8 mouse cellular contexts compared by ENCODE assay signal in genomic region chr8:94875871-94876150, GRCm38 (mm10). TPM values are rescaled to one million over a fixed set of nuclear protein-coding genes. Genes with fewer than 3 reads are reported as not detected.
DNase-seq lines count a peak whose midpoint lies in the region; ATAC-seq and TF ChIP-seq lines count a peak whose summit lies in the region.

No protein-coding gene starts in this region.

- no peak for ATAC-seq in forebrain, embryonic 15.5 days (replicated peaks)
- peak; percentile 23 for ATAC-seq in liver, embryonic 15.5 days (ENCODE audit: insufficient read depth)

- no peak for TF ChIP-seq RAD21 in CH12.LX (IDR thresholded peaks at IDR 0.05; ENCODE audit: low read depth, low read length)

- peak overlapping the region; percentile 50 for H3K9ac ChIP-seq in CH12.LX (ENCODE audit: insufficient read depth, low read depth)
- H3K9ac ChIP-seq in forebrain, embryonic 15.5 days (replicated peaks), result peak overlapping the region; percentile 58
- peak overlapping the region; percentile 89 for H3K9ac ChIP-seq in liver, embryonic 15.5 days

- peak overlapping the region; percentile 91 for H3K27ac ChIP-seq in heart, embryonic 10.5 days
- no peak overlapping the region for H3K27ac ChIP-seq in CH12.LX (ENCODE audit: insufficient read depth, low read depth)
- H3K27ac ChIP-seq in forebrain, embryonic 15.5 days (replicated peaks), result peak overlapping the region; percentile 47
- peak overlapping the region; percentile 97 for H3K27ac ChIP-seq in liver, embryonic 15.5 days (replicated peaks)

- H3K27me3 ChIP-seq in heart, embryonic 10.5 days (ENCODE audit: insufficient read depth, poor library complexity, severe bottlenecking), result peaks cover 5% of the 10 kb centered on the region; the same call in 1 of the 2 replicates
- peaks cover 17% of the 10 kb centered on the region for H3K27me3 ChIP-seq in CH12.LX (replicated peaks)
- peaks cover 9% of the 10 kb centered on the region; the same call in 1 of the 2 replicates for H3K27me3 ChIP-seq in forebrain, embryonic 15.5 days
- peaks cover 56% of the 10 kb centered on the region for H3K27me3 ChIP-seq in liver, embryonic 15.5 days

- no peak for TF ChIP-seq EP300 in CH12.LX (IDR thresholded peaks at IDR 0.05; ENCODE audit: low read length)

- H3K4me2 ChIP-seq in CH12.LX (ENCODE audit: insufficient read depth, low read depth, poor library complexity, severe bottlenecking), result peak overlapping the region; percentile 89
- H3K4me2 ChIP-seq in forebrain, embryonic 15.5 days (replicated peaks), result peak overlapping the region; percentile 96
- H3K4me2 ChIP-seq in liver, embryonic 15.5 days, result peak overlapping the region; percentile 87

- no peaks in the 10 kb centered on the region for H3K9me3 ChIP-seq in heart, embryonic 10.5 days
- H3K9me3 ChIP-seq in CH12.LX (replicated peaks; ENCODE audit: low read length), result no peaks in the 10 kb centered on the region
- H3K9me3 ChIP-seq in forebrain, embryonic 15.5 days, result no peaks in the 10 kb centered on the region
- no peaks in the 10 kb centered on the region for H3K9me3 ChIP-seq in liver, embryonic 15.5 days (replicated peaks)

- intact Hi-C loops in heart, postnatal 36 days (cut with DNase I), result loop anchor here (1.0 kb wide), 1 partner anchor 29 kb away; no protein-coding TSS in a partner anchor

- H3K4me3 ChIP-seq in heart, embryonic 10.5 days, result peak overlapping the region; percentile 88
- H3K4me3 ChIP-seq in CH12.LX (replicated peaks in 1 of 3; ENCODE audit: low read depth in 2 of 3, low read length in 2 of 3, poor library complexity in 1 of 3), result peak overlapping the region; percentile 29 to 55 (median 53)
- peak overlapping the region; percentile 62 for H3K4me3 ChIP-seq in forebrain, embryonic 15.5 days
- peak overlapping the region; percentile 80 for H3K4me3 ChIP-seq in liver, embryonic 15.5 days (replicated peaks)

- WGBS in heart, embryonic 10.5 days, result under 1% methylated on average over 20 of the region's 20 CpGs
- WGBS in forebrain, embryonic 15.5 days, result 0% methylated on average over 11 of the region's 20 CpGs
- WGBS in liver, embryonic 15.5 days (ENCODE audit: insufficient replicate concordance), result under 1% methylated on average over 18 of the region's 20 CpGs

- H3K4me1 ChIP-seq in heart, embryonic 10.5 days, result peaks cover 62% of the 10 kb centered on the region
- peaks cover 8 to 36% of the 10 kb centered on the region in 2 experiments; a peak in 2 of 4 replicates for H3K4me1 ChIP-seq in CH12.LX (ENCODE audit: control insufficient read depth in 1 of 2, insufficient read depth in 2 of 2)
- H3K4me1 ChIP-seq in forebrain, embryonic 15.5 days, result peaks cover 48% of the 10 kb centered on the region
- peaks cover 60% of the 10 kb centered on the region for H3K4me1 ChIP-seq in liver, embryonic 15.5 days (replicated peaks)

- no peak for TF ChIP-seq POLR2A in CH12.LX (IDR thresholded peaks at IDR 0.05; ENCODE audit: low read depth, low read length)

- no peaks in the 10 kb centered on the region for H3K36me3 ChIP-seq in heart, embryonic 10.5 days
- H3K36me3 ChIP-seq in CH12.LX (replicated peaks in 1 of 2; ENCODE audit: control insufficient read depth in 1 of 2, insufficient read depth in 1 of 2, low read length in 1 of 2), result no peaks in the 10 kb centered on the region
- H3K36me3 ChIP-seq in forebrain, embryonic 15.5 days, result no peaks in the 10 kb centered on the region
- peaks cover 6% of the 10 kb centered on the region; the same call in 1 of the 2 replicates for H3K36me3 ChIP-seq in liver, embryonic 15.5 days (replicated peaks)

- no peak for TF ChIP-seq CTCF in CH12.LX (conservative IDR thresholded peaks at IDR 0.05 in 1 of 2, IDR thresholded peaks at IDR 0.05 in 1 of 2; ENCODE audit: low read depth in 2 of 2, low read length in 2 of 2)

- no peaks in the 10 kb centered on the region for H3K79me2 ChIP-seq in CH12.LX (replicated peaks; ENCODE audit: control insufficient read depth, extremely low read depth, insufficient read depth, poor library complexity, severe bottlenecking)

- dilution Hi-C loops in CH12.LX (cut with MboI; ENCODE audit: extremely low pct_ligation_motif_present, extremely low pct_unique_long_range_greater_than_20kb, low sequenced_read_pairs), result no loop called here

- DNase-seq in heart, embryonic 10.5 days (ENCODE audit: low spot score), result no peak
- DNase-seq in heart, postnatal 36 days, result no peak
- no peak for DNase-seq in CH12.LX (ENCODE audit: extremely low read depth)
- no peak for DNase-seq in layer of hippocampus, adult 9-11 months
- no peak for DNase-seq in natural killer cell, adult 2 months (ENCODE audit: low spot score in 2 of 2)
- DNase-seq in urinary bladder, adult 2 months (ENCODE audit: low spot score), result no peak

- in situ Hi-C loops in CH12.LX (cut with MboI; ENCODE audit: low pct_ligation_motif_present, low pct_unique_long_range_greater_than_20kb, low sequenced_read_pairs), result no loop called here

TF ChIP-seq in CH12.LX, 34 proteins besides CTCF, POLR2A, EP300 and RAD21:
- no peak for TF ChIP-seq JUND (conservative IDR thresholded peaks at IDR 0.05; ENCODE audit: low read depth, low read length)
TF ChIP-seq in CH12.LX: peak in this region for 0.

RNA-seq across cellular contexts. Expression of gene Dok4, which starts 0.3 kb away (rescaled TPM):
- polyA plus RNA-seq in heart, embryonic 10.5 days (2016; fragmentation: Nextera tagmentation; extraction: Ambion mirVana), result 71.3 and 83.4 TPM in 2 replicates
- total RNA-seq in heart, postnatal 36 days (2021), result 10 to 100 TPM; 16.6 to 20.4 TPM
- 1.8 and 2.3 TPM in 2 replicates for total RNA-seq in CH12.LX (2012; rRNA removed)
- 1.6 and 2.3 TPM in 2 replicates for total RNA-seq in CH12.LX (2014; rRNA removed)
- polyA plus RNA-seq in CH12.LX (2012; ENCODE audit: insufficient read length, low read depth), result 1.7 and 1.9 TPM in 2 replicates
- 63.6 and 69.2 TPM in 2 replicates for polyA plus RNA-seq in forebrain, embryonic 15.5 days (2015; fragmentation: Nextera tagmentation; extraction: Ambion mirVana)
- polyA plus RNA-seq in liver, embryonic 15.5 days (2015; fragmentation: Nextera tagmentation; extraction: Ambion mirVana), result 11.0 and 12.9 TPM in 2 replicates
- 12.4 and 13.6 TPM in 2 replicates for polyA plus RNA-seq in urinary bladder, adult 2 months (2012; rRNA removed)

RNA-seq across cellular contexts. Expression of gene Polr2c, which starts 18.6 kb away (rescaled TPM):
- polyA plus RNA-seq in heart, embryonic 10.5 days (2016; fragmentation: Nextera tagmentation; extraction: Ambion mirVana), result 164 and 190 TPM in 2 replicates
- 10 to 100 TPM; 69.1 to 69.9 TPM for total RNA-seq in heart, postnatal 36 days (2021)
- total RNA-seq in CH12.LX (2012; rRNA removed) (93.2 and 102 TPM in 2 replicates), CH12.LX (2014; rRNA removed) (120 and 130 TPM in 2 replicates)
- 134 and 141 TPM in 2 replicates for polyA plus RNA-seq in CH12.LX (2012; ENCODE audit: insufficient read length, low read depth)
- polyA plus RNA-seq in forebrain, embryonic 15.5 days (2015; fragmentation: Nextera tagmentation; extraction: Ambion mirVana), result 150 and 153 TPM in 2 replicates
- 70.5 and 74.1 TPM in 2 replicates for polyA plus RNA-seq in liver, embryonic 15.5 days (2015; fragmentation: Nextera tagmentation; extraction: Ambion mirVana)
- polyA plus RNA-seq in urinary bladder, adult 2 months (2012; rRNA removed), result 89.5 and 99.2 TPM in 2 replicates

RNA-seq across cellular contexts. Expression of gene Ciapin1, which starts 37.7 kb away (rescaled TPM):
- 148 and 158 TPM in 2 replicates for polyA plus RNA-seq in heart, embryonic 10.5 days (2016; fragmentation: Nextera tagmentation; extraction: Ambion mirVana)
- 10 to 100 TPM; 73.7 to 91.4 TPM for total RNA-seq in heart, postnatal 36 days (2021)
- total RNA-seq in CH12.LX (2012; rRNA removed) (83.1 and 99.8 TPM in 2 replicates), CH12.LX (2014; rRNA removed) (89.4 and 97.1 TPM in 2 replicates)
- polyA plus RNA-seq in CH12.LX (2012; ENCODE audit: insufficient read length, low read depth), result 139 and 189 TPM in 2 replicates
- polyA plus RNA-seq in forebrain, embryonic 15.5 days (2015; fragmentation: Nextera tagmentation; extraction: Ambion mirVana), result 144 and 145 TPM in 2 replicates
- 46.6 and 48.2 TPM in 2 replicates for polyA plus RNA-seq in liver, embryonic 15.5 days (2015; fragmentation: Nextera tagmentation; extraction: Ambion mirVana)
- polyA plus RNA-seq in urinary bladder, adult 2 months (2012; rRNA removed), result 22.0 and 27.7 TPM in 2 replicates

RNA-seq across cellular contexts. Expression of gene Coq9, which starts 37.7 kb away (rescaled TPM):
- polyA plus RNA-seq in heart, embryonic 10.5 days (2016; fragmentation: Nextera tagmentation; extraction: Ambion mirVana), result 97.9 and 129 TPM in 2 replicates
- 100 to 1,000 TPM; 536 to 626 TPM for total RNA-seq in heart, postnatal 36 days (2021)
- total RNA-seq in CH12.LX (2012; rRNA removed) (68.5 and 82.2 TPM in 2 replicates), CH12.LX (2014; rRNA removed) (44.2 and 48.5 TPM in 2 replicates)
- 68.8 and 97.0 TPM in 2 replicates for polyA plus RNA-seq in CH12.LX (2012; ENCODE audit: insufficient read length, low read depth)
- polyA plus RNA-seq in forebrain, embryonic 15.5 days (2015; fragmentation: Nextera tagmentation; extraction: Ambion mirVana), result 57.2 and 59.6 TPM in 2 replicates
- 50.8 and 55.0 TPM in 2 replicates for polyA plus RNA-seq in liver, embryonic 15.5 days (2015; fragmentation: Nextera tagmentation; extraction: Ambion mirVana)
- 62.3 and 72.1 TPM in 2 replicates for polyA plus RNA-seq in urinary bladder, adult 2 months (2012; rRNA removed)

RNA-seq across cellular contexts. Expression of gene Ccdc102a, which starts 42.1 kb away (rescaled TPM):
- 22.0 and 31.0 TPM in 2 replicates for polyA plus RNA-seq in heart, embryonic 10.5 days (2016; fragmentation: Nextera tagmentation; extraction: Ambion mirVana)
- 1 to 10 TPM; 6.8 to 6.9 TPM for total RNA-seq in heart, postnatal 36 days (2021)
- 5.8 and 5.9 TPM in 2 replicates for total RNA-seq in CH12.LX (2012; rRNA removed)
- total RNA-seq in CH12.LX (2014; rRNA removed), result 2.1 and 2.5 TPM in 2 replicates
- polyA plus RNA-seq in CH12.LX (2012; ENCODE audit: insufficient read length, low read depth), result 2.8 and 4.5 TPM in 2 replicates
- polyA plus RNA-seq in forebrain, embryonic 15.5 days (2015; fragmentation: Nextera tagmentation; extraction: Ambion mirVana), result 5.4 and 5.6 TPM in 2 replicates
- 2.3 TPM in 2 replicates for polyA plus RNA-seq in liver, embryonic 15.5 days (2015; fragmentation: Nextera tagmentation; extraction: Ambion mirVana)
- 36.5 and 36.8 TPM in 2 replicates for polyA plus RNA-seq in urinary bladder, adult 2 months (2012; rRNA removed)
